ENCODE assay signal across 12 mouse cellular contexts in genomic region chr8:104359778-104360456, GRCm38 (mm10). TPM values are rescaled to one million over a fixed set of nuclear protein-coding genes. Genes with fewer than 3 reads are reported as not detected.
DNase-seq lines count a peak whose midpoint lies in the region; ATAC-seq and TF ChIP-seq lines count a peak whose summit lies in the region.
"Had no signal": no experiment of that assay in that cellular context is flagged by ENCODE, and none has a peak within 500 bp of the region (broad histone marks: within the 10 kb centered on the region; RNA-seq: fewer than 3 reads in every experiment).

No protein-coding gene starts in this region.

- H3K9me3 ChIP-seq in kidney, embryonic 16.5 days (ENCODE audit: low read length): no peaks in the 10 kb centered on the region
- H3K9me3 ChIP-seq in kidney, embryonic 15.5 days (replicated peaks): no peaks in the 10 kb centered on the region
- no peaks in the 10 kb centered on the region for H3K9me3 ChIP-seq in hindbrain, embryonic 13.5 days
- H3K9me3 ChIP-seq in liver, postnatal 0 days (ENCODE audit: low read length): no peaks in the 10 kb centered on the region
- H3K9me3 ChIP-seq: embryonic facial prominence, embryonic 12.5 days; hindbrain, embryonic 15.5 days had no signal

- ATAC-seq in kidney, embryonic 16.5 days (ENCODE audit: low FRiP score, low TSS enrichment): 0 out of 2 replicates have a peak, but pooled peaks have one; percentile 23
- no peak for ATAC-seq in kidney, embryonic 15.5 days (replicated peaks; ENCODE audit: low FRiP score)
- no peak for ATAC-seq in hindbrain, embryonic 13.5 days (ENCODE audit: low FRiP score)
- ATAC-seq in liver, postnatal 0 days: peak; percentile 58; the same call in 1 of the 2 replicates
- ATAC-seq in activated CD4-positive, CD25-positive, alpha-beta regulatory T cell, adult 4 months: no peak

- peak; percentile 72 for DNase-seq in cerebellum, adult 11-12 months
- DNase-seq in liver, postnatal 0 days: no peak
- no peak for DNase-seq in thymus, adult 18-20 months

- 59% methylated on average over 15 of the region's 15 CpGs for WGBS in kidney, embryonic 16.5 days
- 64% methylated on average over 15 of the region's 15 CpGs for WGBS in kidney, embryonic 15.5 days
- 61% methylated on average over 15 of the region's 15 CpGs for WGBS in hindbrain, embryonic 13.5 days
- 59% methylated on average over 15 of the region's 15 CpGs for WGBS in liver, postnatal 0 days (ENCODE audit: insufficient replicate concordance)

- H3K4me1 ChIP-seq in kidney, embryonic 16.5 days (ENCODE audit: insufficient read depth, low read length): peaks cover 8% of the 10 kb centered on the region
- peaks cover 19% of the 10 kb centered on the region for H3K4me1 ChIP-seq in kidney, embryonic 15.5 days
- peaks cover 13% of the 10 kb centered on the region for H3K4me1 ChIP-seq in hindbrain, embryonic 13.5 days (replicated peaks)
- H3K4me1 ChIP-seq in liver, postnatal 0 days (ENCODE audit: insufficient read depth): peaks cover 4% of the 10 kb centered on the region; the same call in 1 of the 2 replicates
- H3K4me1 ChIP-seq: embryonic facial prominence, embryonic 12.5 days had no signal

- no peak overlapping the region for H3K27ac ChIP-seq in kidney, embryonic 16.5 days (ENCODE audit: low read length)
- no peak overlapping the region for H3K27ac ChIP-seq in kidney, embryonic 15.5 days
- 0 out of 2 replicates have a peak overlapping the region, but pooled peaks have one; percentile 8 for H3K27ac ChIP-seq in hindbrain, embryonic 13.5 days
- H3K27ac ChIP-seq in liver, postnatal 0 days (ENCODE audit: low read depth): no peak overlapping the region
- H3K27ac ChIP-seq: embryonic facial prominence, embryonic 12.5 days; hindbrain, embryonic 15.5 days; macrophage had no signal

- no peak overlapping the region for H3K9ac ChIP-seq in kidney, embryonic 16.5 days (replicated peaks; ENCODE audit: low read length)
- H3K9ac ChIP-seq in kidney, embryonic 15.5 days: no peak overlapping the region
- no peak overlapping the region for H3K9ac ChIP-seq in hindbrain, embryonic 13.5 days
- peak overlapping the region; percentile 7; the same call in 1 of the 2 replicates for H3K9ac ChIP-seq in liver, postnatal 0 days (replicated peaks)
- H3K9ac ChIP-seq: embryonic facial prominence, embryonic 12.5 days; hindbrain, embryonic 15.5 days had no signal

- H3K36me3 ChIP-seq in kidney, embryonic 16.5 days (ENCODE audit: insufficient read depth, low read length): peaks cover 15% of the 10 kb centered on the region; the same call in 1 of the 2 replicates
- peaks cover 24% of the 10 kb centered on the region for H3K36me3 ChIP-seq in kidney, embryonic 15.5 days
- H3K36me3 ChIP-seq in hindbrain, embryonic 13.5 days: peaks cover 5% of the 10 kb centered on the region
- H3K36me3 ChIP-seq in liver, postnatal 0 days (replicated peaks; ENCODE audit: insufficient read depth, low read length): no peaks in the 10 kb centered on the region

- no peak overlapping the region for H3K4me3 ChIP-seq in kidney, embryonic 16.5 days (ENCODE audit: low read length)
- no peak overlapping the region for H3K4me3 ChIP-seq in kidney, embryonic 15.5 days (replicated peaks)
- H3K4me3 ChIP-seq in hindbrain, embryonic 13.5 days: no peak overlapping the region
- no peak overlapping the region for H3K4me3 ChIP-seq in liver, postnatal 0 days (ENCODE audit: low read depth, low read length)
- H3K4me3 ChIP-seq: embryonic facial prominence, embryonic 12.5 days; hindbrain, embryonic 15.5 days had no signal

- TF ChIP-seq EP300 in liver, postnatal 0 days (IDR thresholded peaks at IDR 0.05; ENCODE audit: low read depth): no peak

- no peaks in the 10 kb centered on the region for H3K27me3 ChIP-seq in kidney, embryonic 16.5 days (ENCODE audit: insufficient read depth, low read length)
- H3K27me3 ChIP-seq in kidney, embryonic 15.5 days: no peaks in the 10 kb centered on the region
- no peaks in the 10 kb centered on the region for H3K27me3 ChIP-seq in hindbrain, embryonic 13.5 days
- no peaks in the 10 kb centered on the region for H3K27me3 ChIP-seq in liver, postnatal 0 days (ENCODE audit: insufficient read depth, low read length)
- H3K27me3 ChIP-seq: embryonic facial prominence, embryonic 12.5 days; hindbrain, embryonic 15.5 days had no signal

- no peak overlapping the region for H3K4me2 ChIP-seq in kidney, embryonic 16.5 days (replicated peaks; ENCODE audit: low read depth, low read length)
- H3K4me2 ChIP-seq in kidney, embryonic 15.5 days: no peak overlapping the region
- no peak overlapping the region for H3K4me2 ChIP-seq in hindbrain, embryonic 13.5 days
- no peak overlapping the region for H3K4me2 ChIP-seq in liver, postnatal 0 days (ENCODE audit: low read depth, low read length)
- H3K4me2 ChIP-seq: embryonic facial prominence, embryonic 12.5 days; hindbrain, embryonic 15.5 days had no signal

- TF ChIP-seq CTCF in liver, postnatal 0 days (IDR thresholded peaks at IDR 0.05; ENCODE audit: low read depth): no peak

RNA-seq across cellular contexts. Expression of gene Cmtm3, which starts 20.7 kb away (rescaled TPM):
- 172 and 174 TPM in 2 replicates for polyA plus RNA-seq in kidney, embryonic 16.5 days (2015; fragmentation: Nextera tagmentation; extraction: Ambion mirVana)
- 152 and 174 TPM in 2 replicates for polyA plus RNA-seq in kidney, embryonic 15.5 days (2015; fragmentation: Nextera tagmentation; extraction: Ambion mirVana)
- 45.4 and 47.3 TPM in 2 replicates for polyA plus RNA-seq in hindbrain, embryonic 13.5 days (2015; fragmentation: Nextera tagmentation; extraction: Ambion mirVana)
- polyA plus RNA-seq in liver, postnatal 0 days (2015; fragmentation: Nextera tagmentation; extraction: Ambion mirVana): 24.9 and 25.0 TPM in 2 replicates
- 10 to 100 TPM; 17.1 to 22.7 TPM for polyA plus RNA-seq in activated CD4-positive, CD25-positive, alpha-beta regulatory T cell, adult 4 months (2017; shearing (Covaris generic))

RNA-seq across cellular contexts. Expression of gene Cmtm4, which starts 35.7 kb away (rescaled TPM):
- polyA plus RNA-seq in kidney, embryonic 16.5 days (2015; fragmentation: Nextera tagmentation; extraction: Ambion mirVana): 3.4 and 3.6 TPM in 2 replicates
- 3.9 and 4.1 TPM in 2 replicates for polyA plus RNA-seq in kidney, embryonic 15.5 days (2015; fragmentation: Nextera tagmentation; extraction: Ambion mirVana)
- 2.1 and 2.3 TPM in 2 replicates for polyA plus RNA-seq in hindbrain, embryonic 13.5 days (2015; fragmentation: Nextera tagmentation; extraction: Ambion mirVana)
- polyA plus RNA-seq in liver, postnatal 0 days (2015; fragmentation: Nextera tagmentation; extraction: Ambion mirVana): 0.94 and 1.1 TPM in 2 replicates
- polyA plus RNA-seq in activated CD4-positive, CD25-positive, alpha-beta regulatory T cell, adult 4 months (2017; shearing (Covaris generic)): under 1 TPM; 0.40 TPM

RNA-seq across cellular contexts. Expression of gene Cmtm2b, which starts 37.9 kb away (rescaled TPM):
- polyA plus RNA-seq in kidney, embryonic 16.5 days (2015; fragmentation: Nextera tagmentation; extraction: Ambion mirVana): not detected in 2 replicates
- polyA plus RNA-seq in kidney, embryonic 15.5 days (2015; fragmentation: Nextera tagmentation; extraction: Ambion mirVana): not detected in 2 replicates
- polyA plus RNA-seq in hindbrain, embryonic 13.5 days (2015; fragmentation: Nextera tagmentation; extraction: Ambion mirVana): not detected in 2 replicates
- not detected in 2 replicates for polyA plus RNA-seq in liver, postnatal 0 days (2015; fragmentation: Nextera tagmentation; extraction: Ambion mirVana)
- polyA plus RNA-seq in activated CD4-positive, CD25-positive, alpha-beta regulatory T cell, adult 4 months (2017; shearing (Covaris generic)): not detected
- polyA plus RNA-seq: embryonic facial prominence, embryonic 12.5 days; hindbrain, embryonic 15.5 days; limb, embryonic 11.5 days; macrophage; spleen, adult 2 months had no signal

RNA-seq across cellular contexts. Expression of gene Gm11020, which starts 38.5 kb away (rescaled TPM):
- polyA plus RNA-seq in kidney, embryonic 16.5 days (2015; fragmentation: Nextera tagmentation; extraction: Ambion mirVana): not detected in 2 replicates
- polyA plus RNA-seq in kidney, embryonic 15.5 days (2015; fragmentation: Nextera tagmentation; extraction: Ambion mirVana): not detected in 2 replicates
- polyA plus RNA-seq in hindbrain, embryonic 13.5 days (2015; fragmentation: Nextera tagmentation; extraction: Ambion mirVana): not detected in 2 replicates
- not detected in 2 replicates for polyA plus RNA-seq in liver, postnatal 0 days (2015; fragmentation: Nextera tagmentation; extraction: Ambion mirVana)
- polyA plus RNA-seq in activated CD4-positive, CD25-positive, alpha-beta regulatory T cell, adult 4 months (2017; shearing (Covaris generic)): not detected
- polyA plus RNA-seq: embryonic facial prominence, embryonic 12.5 days; hindbrain, embryonic 15.5 days; limb, embryonic 11.5 days; macrophage; spleen, adult 2 months had no signal

RNA-seq across cellular contexts. Expression of gene Cmtm1, which starts 50.0 kb away (rescaled TPM):
- not detected in 2 replicates for polyA plus RNA-seq in kidney, embryonic 16.5 days (2015; fragmentation: Nextera tagmentation; extraction: Ambion mirVana)
- polyA plus RNA-seq in kidney, embryonic 15.5 days (2015; fragmentation: Nextera tagmentation; extraction: Ambion mirVana): not detected in 2 replicates
- polyA plus RNA-seq in hindbrain, embryonic 13.5 days (2015; fragmentation: Nextera tagmentation; extraction: Ambion mirVana): not detected in 2 replicates
- not detected in 2 replicates for polyA plus RNA-seq in liver, postnatal 0 days (2015; fragmentation: Nextera tagmentation; extraction: Ambion mirVana)
- not detected for polyA plus RNA-seq in activated CD4-positive, CD25-positive, alpha-beta regulatory T cell, adult 4 months (2017; shearing (Covaris generic))
- polyA plus RNA-seq: embryonic facial prominence, embryonic 12.5 days; hindbrain, embryonic 15.5 days; limb, embryonic 11.5 days; macrophage; spleen, adult 2 months had no signal

Comparison
In these comparisons a context has a peak if more than half of its experiments do, and no peak if none do; other contexts are left out.
1. ATAC-seq: peak in kidney, embryonic 16.5 days (single experiment) and liver, postnatal 0 days (single experiment); none in kidney, embryonic 15.5 days (single experiment), hindbrain, embryonic 13.5 days (single experiment) and activated CD4-positive, CD25-positive, alpha-beta regulatory T cell, adult 4 months (single experiment).